20 mouse cellular contexts compared by ENCODE assay signal in genomic region chr10:72347949-72348663, GRCm38 (mm10).
DNase-seq lines count a peak whose midpoint lies in the region; ATAC-seq lines count a peak whose summit lies in the region.
"Had no signal": no experiment of that assay in that cellular context is flagged by ENCODE, and none has a peak within 500 bp of the region (broad histone marks: within the 10 kb centered on the region; RNA-seq: fewer than 3 reads in every experiment).

No protein-coding gene starts in this region.

- H3K27ac ChIP-seq in embryonic facial prominence, embryonic 13.5 days, result peak overlapping the region; percentile 55; the same call in 1 of the 2 replicates
- no peak overlapping the region for H3K27ac ChIP-seq in embryonic facial prominence, embryonic 10.5 days (replicated peaks)
- H3K27ac ChIP-seq: heart, adult 2 months; heart, embryonic 15.5 days; hindbrain, embryonic 10.5 days; hindbrain, embryonic 14.5 days had no signal

- H3K36me3 ChIP-seq in embryonic facial prominence, embryonic 13.5 days, result no peaks in the 10 kb centered on the region
- no peaks in the 10 kb centered on the region for H3K36me3 ChIP-seq in embryonic facial prominence, embryonic 10.5 days (replicated peaks)
- H3K36me3 ChIP-seq in splenic B cell, adult 2 months (ENCODE audit: control insufficient read depth, insufficient read depth, low read length, poor library complexity, severe bottlenecking), result no peaks in the 10 kb centered on the region; the same call in 1 of the 2 replicates
- H3K36me3 ChIP-seq: G1E; heart, embryonic 15.5 days; hindbrain, embryonic 10.5 days had no signal

- no peak overlapping the region for H3K4me2 ChIP-seq in embryonic facial prominence, embryonic 13.5 days
- H3K4me2 ChIP-seq: heart, embryonic 11.5 days; heart, embryonic 15.5 days; hindbrain, embryonic 14.5 days had no signal

- no peaks in the 10 kb centered on the region for H3K27me3 ChIP-seq in embryonic facial prominence, embryonic 13.5 days
- H3K27me3 ChIP-seq in embryonic facial prominence, embryonic 10.5 days (replicated peaks; ENCODE audit: low read depth, poor library complexity, severe bottlenecking), result no peaks in the 10 kb centered on the region
- H3K27me3 ChIP-seq in splenic B cell, adult 2 months (ENCODE audit: control insufficient read depth, insufficient read depth, low read length, poor library complexity, severe bottlenecking), result no peaks in the 10 kb centered on the region
- H3K27me3 ChIP-seq: heart, embryonic 15.5 days had no signal

- H3K9ac ChIP-seq in embryonic facial prominence, embryonic 13.5 days, result no peak overlapping the region
- H3K9ac ChIP-seq: heart, embryonic 15.5 days; hindbrain, embryonic 14.5 days had no signal

- no peak for ATAC-seq in embryonic facial prominence, embryonic 13.5 days (ENCODE audit: insufficient number of reproducible peaks, insufficient read depth, low FRiP score, low TSS enrichment, low read depth)
- ATAC-seq in granulocyte monocyte progenitor cell, adult 5-6 weeks (replicated peaks; ENCODE audit: poor library complexity, severe bottlenecking), result peak; percentile 91
- ATAC-seq in CD4-positive, CD25-positive, alpha-beta regulatory T cell, adult 4 months, result no peak
- ATAC-seq: forebrain, embryonic 14.5 days had no signal

- no peak for DNase-seq in embryonic facial prominence, embryonic 10.5 days (ENCODE audit: low spot score)
- peak; percentile 92 for DNase-seq in A20 (ENCODE audit: low read depth, low spot score)
- peak; percentile 48 for DNase-seq in splenic B cell, adult 2 months (ENCODE audit: low read depth, low spot score)
- no peak for DNase-seq in urinary bladder, adult 18-20 months (ENCODE audit: low spot score in 2 of 2)
- DNase-seq: adrenal gland, adult 8-10 months; adrenal gland, postnatal 36 days; cerebellum, adult 2 months; cerebellum, postnatal 10 days; gastrocnemius, postnatal 10 days; heart, adult 2 months; kidney, adult 11 months had no signal

- H3K4me1 ChIP-seq in embryonic facial prominence, embryonic 13.5 days, result no peaks in the 10 kb centered on the region
- no peaks in the 10 kb centered on the region for H3K4me1 ChIP-seq in embryonic facial prominence, embryonic 10.5 days
- H3K4me1 ChIP-seq: heart, embryonic 15.5 days; hindbrain, embryonic 10.5 days had no signal

- 77% methylated on average over 2 of the region's 2 CpGs for WGBS in embryonic facial prominence, embryonic 13.5 days
- 94% methylated on average over 2 of the region's 2 CpGs for WGBS in embryonic facial prominence, embryonic 10.5 days

- no peak overlapping the region for H3K4me3 ChIP-seq in embryonic facial prominence, embryonic 13.5 days
- H3K4me3 ChIP-seq in embryonic facial prominence, embryonic 10.5 days, result no peak overlapping the region
- H3K4me3 ChIP-seq: heart, adult 2 months; heart, embryonic 15.5 days; hindbrain, embryonic 10.5 days had no signal

- H3K9me3 ChIP-seq in embryonic facial prominence, embryonic 13.5 days, result no peaks in the 10 kb centered on the region
- H3K9me3 ChIP-seq in embryonic facial prominence, embryonic 10.5 days, result no peaks in the 10 kb centered on the region
- H3K9me3 ChIP-seq: G1E; heart, embryonic 15.5 days; hindbrain, embryonic 10.5 days had no signal

Comparison
In these comparisons a context has a peak if more than half of its experiments do, and no peak if none do; other contexts are left out.
1. DNase-seq: peak in A20 (single experiment) and splenic B cell, adult 2 months (single experiment); none in embryonic facial prominence, embryonic 10.5 days (single experiment) and urinary bladder, adult 18-20 months (0 of 2).